Mouse (Mus musculus) common myeloid progenitor, adult 5-6 weeks (primary cell): ENCODE data around the gene Ephb1. TPM values are rescaled to one million over a fixed set of nuclear protein-coding genes. Genes with fewer than 3 reads are reported as not detected.

Source experiments
- ATAC-seq: replicated peaks from 2 replicates; pipeline ENCODE4 v1.8.0; 2016; ENCODE audit warnings: low read depth, mild to moderate bottlenecking, moderate TSS enrichment, inconsistent platforms; ENCODE audit not compliant: poor library complexity, severe bottlenecking
- total RNA-seq: library from RNA; stranded (forward); fragments of 200-1000, 187-1606 nt; gene quantifications from 2 replicates; pipeline ENCODE4 v1.2.3, GENCODE M21; 2017

Gene Ephb1
- total RNA-seq, 1 experiment from 2014 or later: not detected

GRCm38 (mm10) chr9:102309278-102309677 is 45.2 kb downstream of the Ephb1 start:
- ATAC-seq: no peak

GRCm38 (mm10) chr9:102307656-102308055 is 46.8 kb downstream of the Ephb1 start:
- no peak for ATAC-seq

GRCm38 (mm10) chr9:102306645-102307415 is 47.7 kb downstream of the Ephb1 start:
- no peak for ATAC-seq

DNA sequence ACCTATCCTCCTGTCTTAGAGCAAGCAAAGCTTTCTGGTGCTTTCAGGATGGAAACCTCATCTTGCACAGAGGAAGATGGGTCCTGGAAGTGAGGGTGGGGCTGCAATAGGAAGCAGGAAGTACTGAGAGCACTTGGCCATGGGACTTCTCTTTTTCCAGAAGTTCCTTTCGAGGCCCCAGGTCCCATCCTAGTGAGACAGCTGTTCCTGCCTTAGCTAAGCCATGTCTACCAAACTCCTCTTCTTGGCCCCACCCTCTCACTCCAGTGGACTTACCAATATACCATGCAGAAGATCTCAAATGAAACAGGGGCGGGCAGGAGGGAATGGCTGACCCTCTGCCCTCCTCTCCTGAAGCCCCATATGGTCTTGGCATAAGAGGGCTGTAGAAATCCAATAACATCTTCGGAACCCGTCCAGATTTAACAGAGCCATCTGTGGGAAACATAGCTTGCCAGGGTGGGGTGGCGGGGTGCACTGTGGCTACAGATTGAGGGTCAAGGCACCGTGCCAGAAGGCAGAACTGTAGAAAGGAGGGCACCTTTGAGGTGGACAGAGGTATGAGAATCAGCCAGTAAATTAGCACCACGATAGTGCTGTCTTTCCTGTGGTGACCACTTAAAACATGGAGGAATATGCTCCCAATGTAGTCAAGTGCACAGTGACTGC is 48.9 kb downstream of the Ephb1 start:
- ATAC-seq: no peak

- ATAC-seq: no peak
Measured at GRCm38 (mm10) chr9:102304796-102305195, 49.7 kb downstream of the Ephb1 start.

DNA sequence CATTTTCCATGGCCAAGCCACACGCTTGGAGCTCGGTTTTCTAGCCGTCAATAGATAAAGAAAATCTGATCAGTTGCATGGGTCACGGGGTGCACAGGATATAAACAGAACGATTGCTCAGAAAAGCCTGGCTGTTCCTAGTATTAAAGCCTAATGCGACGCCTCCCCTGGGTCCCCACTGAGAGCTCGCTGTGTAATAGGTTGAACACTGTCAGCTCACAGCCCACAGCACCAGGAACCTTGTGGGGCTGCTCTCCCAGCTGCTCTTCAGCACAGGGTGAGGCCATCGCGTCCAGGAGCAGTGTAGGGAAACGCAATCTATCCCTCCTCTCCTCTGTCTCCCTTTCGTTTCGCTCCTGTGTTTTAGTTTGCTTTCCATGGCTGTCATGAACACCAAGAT is 50.6 kb downstream of the Ephb1 start:
- no peak for ATAC-seq

DNA sequence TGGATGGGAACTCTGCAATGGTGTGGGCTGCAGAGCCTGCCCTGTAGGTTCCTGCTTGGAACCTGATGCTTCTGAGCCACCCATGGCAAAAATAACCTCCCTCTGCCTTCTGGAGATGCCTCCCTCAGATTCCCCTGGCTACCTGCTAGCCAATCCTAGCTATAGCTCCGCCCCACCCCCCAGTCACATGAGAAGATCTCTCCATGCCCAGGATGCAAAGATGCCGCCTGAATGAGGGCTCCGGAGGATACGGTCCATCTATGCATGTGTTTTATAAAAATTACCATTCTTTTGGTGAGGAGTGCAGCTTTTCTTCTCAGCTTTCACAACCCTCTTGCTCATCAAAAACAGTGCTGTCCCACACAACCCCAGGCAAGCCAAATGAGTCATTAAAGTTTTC is 53.5 kb downstream of the Ephb1 start:
- ATAC-seq: no peak

- no peak for ATAC-seq
Measured at GRCm38 (mm10) chr9:102298741-102299140, 55.8 kb downstream of the Ephb1 start.

GRCm38 (mm10) chr9:102297986-102298385 is 56.5 kb downstream of the Ephb1 start:
- no peak for ATAC-seq

DNA sequence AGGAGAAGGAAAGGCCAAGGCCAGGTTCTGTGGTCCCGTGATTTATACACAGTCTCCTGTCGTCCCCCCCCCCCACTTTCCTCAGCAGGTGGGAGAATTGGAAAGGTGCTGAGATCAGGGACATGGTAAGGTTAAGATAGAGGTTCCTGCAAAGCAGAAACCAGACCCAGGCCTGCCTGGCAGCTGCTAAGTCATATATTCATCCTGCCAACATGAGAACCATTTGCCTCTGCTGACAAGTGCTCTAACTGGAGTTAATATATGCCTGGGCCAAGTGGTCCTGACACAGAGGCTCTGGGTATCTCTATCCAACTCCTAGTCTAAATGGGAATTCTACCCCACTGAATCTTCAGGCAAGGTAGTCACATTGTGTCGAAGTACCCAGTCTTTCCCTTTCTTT is 57.3 kb downstream of the Ephb1 start:
- no peak for ATAC-seq

DNA sequence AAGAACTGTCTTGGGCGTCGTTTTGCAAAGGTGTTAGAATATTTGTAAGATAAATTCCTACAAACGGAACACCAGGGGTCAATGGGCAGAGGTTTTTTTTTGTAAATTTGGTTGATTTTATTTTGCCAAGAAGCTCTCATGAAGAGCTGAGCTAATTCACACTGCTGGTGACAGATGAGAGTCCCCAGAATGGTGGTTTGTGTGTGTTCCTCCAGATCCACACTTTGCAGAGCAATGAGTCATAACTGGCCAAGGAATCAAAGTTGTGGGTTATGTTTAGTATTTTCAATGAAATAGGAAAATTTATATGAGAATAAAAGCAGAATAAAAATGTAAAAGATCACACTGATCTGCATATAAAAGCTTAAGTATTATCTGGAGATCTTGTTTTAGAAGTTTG is 60.9 kb downstream of the Ephb1 start:
- no peak for ATAC-seq

GRCm38 (mm10) chr9:102291230-102291629 is 63.3 kb downstream of the Ephb1 start:
- ATAC-seq: no peak

DNA sequence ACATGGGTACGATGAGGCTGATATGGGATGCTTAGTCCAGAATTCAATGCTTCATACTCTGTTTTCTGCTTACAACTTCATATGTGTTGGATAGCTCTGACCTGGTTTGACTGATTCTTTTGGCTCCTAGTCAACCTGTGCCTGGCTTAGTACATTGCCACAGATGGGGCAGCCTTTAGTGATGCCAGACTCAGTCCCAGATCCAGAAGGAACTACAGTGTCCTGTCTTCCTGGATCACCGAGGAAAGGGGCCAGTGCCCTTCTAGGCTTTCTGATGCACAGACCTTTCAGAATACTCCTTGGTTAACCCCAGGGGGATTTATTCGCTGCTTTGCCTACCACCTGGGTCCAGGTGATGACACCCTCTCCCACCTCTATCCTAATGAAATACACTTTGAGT is 66.1 kb downstream of the Ephb1 start:
- ATAC-seq: no peak

GRCm38 (mm10) chr9:102275931-102276330 is 78.6 kb downstream of the Ephb1 start:
- no peak for ATAC-seq

DNA sequence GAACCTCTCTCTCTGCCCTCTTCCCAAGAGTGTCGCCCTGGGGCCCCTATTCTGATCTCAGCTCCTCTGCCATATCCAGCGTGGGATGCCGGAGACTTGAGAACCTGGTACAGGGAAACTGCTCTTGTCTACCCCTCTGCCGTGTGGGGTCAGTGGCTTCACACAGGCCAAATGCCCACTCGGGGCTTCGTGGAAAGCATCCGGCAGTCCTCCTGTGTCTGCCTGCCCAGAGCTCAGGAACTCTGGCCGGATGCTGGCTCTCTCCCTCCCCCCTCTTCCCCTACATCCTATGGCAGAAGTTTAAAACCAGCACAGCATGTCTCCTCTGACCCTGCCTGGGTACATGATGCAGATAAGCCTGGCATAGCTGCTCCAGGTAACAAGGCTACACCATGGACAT is 80.5 kb downstream of the Ephb1 start:
- no peak for ATAC-seq

DNA sequence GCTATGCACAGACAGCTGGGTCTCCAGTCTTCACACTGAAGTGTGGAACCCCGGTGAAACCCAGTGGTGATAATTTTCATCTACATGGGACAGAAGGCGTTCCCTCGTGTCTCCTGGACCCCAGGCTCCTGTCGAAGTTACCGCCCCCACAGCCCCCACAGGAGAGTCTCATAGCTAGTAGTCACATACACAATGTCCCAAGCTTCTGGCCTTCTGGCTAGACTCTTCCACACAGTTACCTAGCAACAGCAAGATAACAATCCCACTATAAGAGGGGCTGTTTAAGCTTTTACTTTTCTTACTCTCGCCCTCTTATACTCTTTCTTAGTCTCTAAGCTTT is 81.1 kb downstream of the Ephb1 start:
- ATAC-seq: no peak

DNA sequence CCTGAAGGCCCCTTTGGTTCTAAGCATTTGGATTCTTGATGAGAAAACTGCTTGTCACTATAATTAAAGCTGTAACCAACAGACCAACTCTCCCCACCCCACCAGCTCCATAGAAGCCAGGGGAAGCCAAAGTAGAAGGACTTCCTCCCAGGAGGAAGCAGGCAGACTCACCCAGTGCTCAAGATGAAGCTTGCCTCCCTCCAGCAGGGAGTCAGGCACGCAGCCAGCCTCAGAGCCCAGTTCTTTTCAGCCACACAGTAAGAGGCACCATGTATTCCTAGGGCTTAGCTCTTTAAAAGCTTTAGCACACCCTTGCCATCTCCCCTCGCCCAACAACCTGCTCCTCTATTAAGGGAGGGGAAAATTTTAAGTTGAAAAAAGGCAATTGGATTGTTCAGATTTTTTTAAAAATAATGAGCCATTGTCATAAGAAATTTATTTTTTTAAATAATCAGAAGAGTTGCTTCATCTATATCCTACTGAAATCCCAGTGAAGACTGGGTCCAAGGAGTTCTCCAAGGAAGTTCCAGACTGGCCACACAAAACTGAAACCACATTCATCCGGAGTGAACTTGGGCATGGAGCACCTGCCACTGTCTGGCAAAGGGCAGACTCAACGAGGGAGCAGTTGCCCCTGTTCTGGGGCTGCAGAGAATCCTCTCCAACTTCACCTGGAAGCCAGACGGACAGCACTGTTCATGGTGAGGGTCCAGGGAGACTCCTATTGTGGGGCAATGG is 81.6 kb downstream of the Ephb1 start:
- ATAC-seq: no peak

DNA sequence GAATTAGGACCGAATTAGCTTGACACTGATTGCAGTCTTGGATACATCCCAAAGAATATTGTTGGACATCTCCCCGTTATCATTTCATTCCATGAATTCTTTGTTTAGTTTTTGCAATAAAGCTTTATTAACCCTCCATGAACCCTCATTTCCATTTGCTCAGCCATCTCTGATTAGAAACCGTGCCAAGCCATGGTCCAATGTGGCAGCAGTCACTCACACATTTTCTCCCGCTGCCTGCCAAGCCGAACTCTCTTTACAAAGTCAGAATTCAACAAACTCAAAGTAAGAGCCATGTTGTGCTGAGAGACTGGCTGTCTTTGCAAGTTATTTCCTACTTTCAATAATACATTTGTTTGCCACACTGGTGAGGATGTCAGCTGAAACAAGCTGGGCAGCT is 84.0 kb downstream of the Ephb1 start:
- ATAC-seq: no peak

DNA sequence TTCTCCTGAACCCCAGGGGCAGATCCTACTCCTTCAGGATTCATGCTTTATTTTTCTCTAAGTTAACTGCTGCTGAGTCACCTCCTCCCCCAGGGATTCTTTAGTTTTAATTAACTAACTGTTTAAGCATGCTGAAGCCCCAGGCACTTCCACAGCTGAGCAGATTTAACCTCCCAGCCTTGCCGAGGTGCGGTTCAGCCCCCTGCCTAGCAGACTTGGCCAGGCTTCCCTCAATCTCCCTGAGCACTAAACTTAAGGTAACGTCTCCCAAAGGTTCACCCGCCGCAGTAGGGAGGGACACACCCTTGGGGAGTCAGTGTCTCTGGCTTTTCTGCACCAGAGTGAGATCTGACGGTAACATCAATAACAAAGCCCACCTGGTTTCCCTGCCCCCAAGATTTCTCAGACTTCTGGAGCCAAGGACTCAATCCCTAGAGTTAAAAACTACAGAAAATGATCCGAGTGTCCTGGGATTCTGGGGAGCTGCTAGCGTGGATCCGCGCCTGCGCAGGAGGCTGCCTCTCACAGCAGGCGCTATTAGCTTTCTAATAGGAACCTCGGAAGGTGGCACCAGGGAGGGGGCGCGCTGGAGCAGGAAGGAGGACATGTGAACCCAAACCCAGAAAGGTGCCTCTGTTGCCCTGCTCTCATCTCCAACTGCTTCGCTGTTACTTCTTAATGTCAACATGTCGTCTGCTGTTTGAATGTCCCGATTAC is 87.0 kb downstream of the Ephb1 start:
- no peak for ATAC-seq

GRCm38 (mm10) chr9:102263760-102264159 is 90.7 kb downstream of the Ephb1 start:
- ATAC-seq: no peak

DNA sequence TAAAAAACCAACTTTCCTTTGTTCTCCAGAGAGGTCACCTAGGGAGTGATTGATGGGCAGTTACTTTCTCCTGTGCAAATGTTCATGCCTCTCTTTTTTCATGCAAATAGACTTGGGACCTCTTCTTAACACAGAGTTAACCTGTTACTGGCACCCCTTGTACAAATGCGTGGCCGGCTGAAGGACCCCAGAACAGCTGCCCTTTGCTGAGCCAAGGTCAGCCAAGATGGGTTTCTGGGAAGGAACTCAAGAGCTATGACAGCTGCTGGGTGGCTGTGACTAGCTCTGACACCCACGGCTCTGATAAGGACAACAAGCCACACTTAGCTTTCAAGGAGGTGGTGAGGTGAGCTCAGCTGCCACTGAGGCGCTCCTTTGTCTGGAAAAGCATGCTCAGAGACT is 92.4 kb downstream of the Ephb1 start:
- ATAC-seq: no peak
